Mouse (Mus musculus) midbrain, embryonic 10.5 days (tissue): ENCODE data around the gene Fgf9. TPM values are rescaled to one million over a fixed set of nuclear protein-coding genes. Genes with fewer than 3 reads are reported as not detected.

Experiments
- DNase-seq: peaks from one replicate; pipeline ENCODE4 v3.0.0-alpha.2; 2017; ENCODE audit warnings: low spot score
- H3K27ac ChIP-seq: fragments of 300-500 bp; sonication (generic); replicated peaks from 2 replicates; pipeline ENCODE4 v1.5.1; 2016; ENCODE audit warnings: mild to moderate bottlenecking
- H3K27me3 ChIP-seq: fragments of 300-500 bp; sonication (generic); 2 replicates; pipeline ENCODE4 v1.6.1; 2016; ENCODE audit warnings: low read depth, mild to moderate bottlenecking; ENCODE audit not compliant: poor library complexity, severe bottlenecking
- H3K36me3 ChIP-seq: fragments of 300-500 bp; sonication (generic); 2 replicates; pipeline ENCODE4 v1.6.1; 2016; ENCODE audit warnings: mild to moderate bottlenecking, moderate library complexity
- H3K4me1 ChIP-seq: fragments of 300-500 bp; sonication (generic); 2 replicates; pipeline ENCODE4 v1.6.1; 2016
- H3K4me3 ChIP-seq: fragments of 300-500 bp; sonication (generic); 2 replicates; pipeline ENCODE4 v1.5.1; 2016; ENCODE audit warnings: mild to moderate bottlenecking, moderate library complexity
- H3K9me3 ChIP-seq: fragments of 300-500 bp; sonication (generic); replicated peaks from 2 replicates; pipeline ENCODE4 v1.6.1; 2016; ENCODE audit warnings: mild to moderate bottlenecking
- WGBS: fragments of 180-500 bp; shearing (Covaris S2); methylation state at CpG from one replicate; pipeline ENCODE4 v1.1.7; 2016; 5-methylcytosine and 5-hydroxymethylcytosine counted together
- polyA plus RNA-seq: library from polyadenylated mRNA; unstranded; fragments of >200 nt; fragmentation: Nextera tagmentation; extraction: Ambion mirVana; gene quantifications from 2 replicates; pipeline ENCODE4 v1.2.1, GENCODE M21; 2016

The Fgf9 gene
- polyA plus RNA-seq, 1 experiment from 2014 or later = 0.70 TPM

DNA sequence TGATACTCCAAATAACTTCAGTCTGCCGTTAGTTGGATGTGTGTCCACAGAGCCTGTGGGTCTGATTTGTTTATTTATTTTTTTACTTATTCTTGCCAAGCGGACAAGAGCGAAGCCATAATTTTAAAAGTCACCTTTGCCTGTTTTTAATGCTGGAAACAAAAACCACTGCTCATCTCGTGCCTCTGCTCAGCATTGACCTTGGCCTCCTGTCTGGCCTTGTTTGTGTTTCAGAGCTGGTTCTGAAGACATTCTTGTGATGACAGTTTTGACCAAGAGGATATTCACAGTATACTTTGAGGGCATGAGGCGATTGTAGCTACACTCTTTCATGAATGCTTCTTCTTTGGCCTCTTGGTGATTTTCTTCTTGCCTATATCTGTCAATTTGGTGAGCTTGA, 35.2 kb downstream of the Fgf9 start:
- Histone ChIP-seq H3K4me3 (no peak overlapping the region), H3K4me1 (no peaks in the 10 kb centered on the region), H3K27me3 (no peaks in the 10 kb centered on the region), H3K9me3 (no peaks in the 10 kb centered on the region), H3K27ac (no peak overlapping the region), H3K36me3 (no peaks in the 10 kb centered on the region)
- 84% methylated on average over 5 of the region's 5 CpGs for WGBS
- DNase-seq = no peak

GRCm38 (mm10) chr14:58109601-58110000, 39.3 kb downstream of the Fgf9 start:
- Histone ChIP-seq H3K27me3 (no peaks in the 10 kb centered on the region), H3K27ac (no peak overlapping the region), H3K4me1 (peaks cover 6% of the 10 kb centered on the region), H3K36me3 (no peaks in the 10 kb centered on the region), H3K9me3 (no peaks in the 10 kb centered on the region), H3K4me3 (no peak overlapping the region)
- DNase-seq = no peak
- WGBS = 94% methylated on average over 9 of the region's 9 CpGs

DNA sequence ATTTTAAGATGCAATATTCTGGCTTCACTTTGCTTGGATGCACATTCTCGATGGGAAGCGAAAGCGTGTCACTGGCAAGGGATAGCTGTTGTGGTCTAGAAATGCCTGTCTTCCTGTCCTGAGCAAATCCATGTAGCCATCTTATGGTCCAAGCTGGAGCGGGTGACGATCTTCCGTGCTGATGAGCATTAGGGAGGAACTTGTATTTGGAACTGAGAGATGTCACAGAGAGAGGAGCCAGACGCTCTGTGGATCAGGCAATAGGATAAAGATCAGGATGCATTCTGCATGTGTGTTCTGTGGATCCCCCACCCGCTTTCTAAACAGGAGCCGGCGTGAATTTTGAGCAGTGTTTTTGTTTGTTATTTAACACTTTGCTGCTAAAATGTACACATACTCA, 41.2 kb downstream of the Fgf9 start:
- no peaks in the 10 kb centered on the region for H3K9me3 ChIP-seq
- no peak overlapping the region for H3K4me3 ChIP-seq
- 92% methylated on average over 10 of the region's 10 CpGs for WGBS
- H3K36me3 ChIP-seq = no peaks in the 10 kb centered on the region
- H3K27ac ChIP-seq = no peak overlapping the region
- H3K27me3 ChIP-seq = no peaks in the 10 kb centered on the region
- peaks cover 6% of the 10 kb centered on the region for H3K4me1 ChIP-seq
- no peak for DNase-seq

DNA sequence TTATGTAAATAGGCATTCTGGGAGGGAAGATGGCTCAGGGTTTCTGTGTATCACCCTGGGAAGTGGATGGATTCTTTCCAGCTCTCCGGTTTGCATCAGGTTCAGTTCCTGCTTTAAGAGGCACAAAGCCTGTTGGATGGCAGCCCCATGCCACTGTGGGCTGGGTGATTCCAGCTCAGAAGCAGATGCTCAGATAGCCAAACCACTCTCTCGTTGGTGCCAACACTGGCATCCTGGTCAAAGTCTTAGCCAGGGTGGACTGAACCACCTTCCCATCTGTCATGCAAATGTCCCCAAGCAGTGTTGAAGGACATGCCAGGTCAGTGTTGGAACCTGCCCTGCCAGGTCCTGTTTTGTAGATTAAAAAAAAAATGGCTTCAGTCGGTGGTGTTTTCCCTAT, 42.0 kb downstream of the Fgf9 start:
- Histone ChIP-seq H3K27ac (no peak overlapping the region), H3K4me3 (no peak overlapping the region), H3K4me1 (peaks cover 6% of the 10 kb centered on the region), H3K27me3 (no peaks in the 10 kb centered on the region), H3K36me3 (no peaks in the 10 kb centered on the region), H3K9me3 (no peaks in the 10 kb centered on the region)
- WGBS = 73% methylated on average over 3 of the region's 3 CpGs
- DNase-seq = no peak

- H3K9me3 ChIP-seq = no peaks in the 10 kb centered on the region
- DNase-seq = no peak
- no peak overlapping the region for H3K4me3 ChIP-seq
- peaks cover 6% of the 10 kb centered on the region for H3K4me1 ChIP-seq
- no peak overlapping the region for H3K27ac ChIP-seq
- WGBS = 75% methylated on average over 6 of the region's 6 CpGs
- no peaks in the 10 kb centered on the region for H3K36me3 ChIP-seq
- H3K27me3 ChIP-seq = no peaks in the 10 kb centered on the region
Measured at GRCm38 (mm10) chr14:58113180-58113579, 42.8 kb downstream of the Fgf9 start.

DNA sequence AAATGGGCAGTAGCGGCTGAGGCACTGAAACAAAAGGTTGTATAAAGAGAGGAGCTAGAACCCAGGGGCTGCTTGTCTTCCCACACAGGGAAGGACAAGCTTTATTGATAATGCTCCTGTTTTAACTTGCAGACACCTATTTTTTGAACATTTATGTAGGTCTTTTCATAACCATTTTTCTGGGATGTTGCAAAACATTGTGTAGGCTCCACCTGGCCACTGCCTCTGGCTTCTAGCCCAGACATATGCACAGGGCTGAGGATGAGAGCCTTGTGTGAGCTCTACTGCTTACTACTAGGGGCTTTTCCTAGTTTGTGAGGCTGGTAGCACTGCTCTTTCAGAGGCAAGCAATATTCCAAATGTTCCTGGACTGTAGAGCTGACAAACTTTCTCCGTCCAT, 43.8 kb downstream of the Fgf9 start:
- Histone ChIP-seq H3K36me3 (no peaks in the 10 kb centered on the region), H3K27me3 (no peaks in the 10 kb centered on the region), H3K4me1 (peaks cover 6% of the 10 kb centered on the region), H3K9me3 (no peaks in the 10 kb centered on the region), H3K27ac (no peak overlapping the region), H3K4me3 (no peak overlapping the region)
- WGBS = 89% methylated on average over 2 of the region's 2 CpGs
- DNase-seq = no peak

- Histone ChIP-seq H3K9me3 (no peaks in the 10 kb centered on the region), H3K4me3 (no peak overlapping the region), H3K27me3 (no peaks in the 10 kb centered on the region), H3K4me1 (no peaks in the 10 kb centered on the region), H3K36me3 (no peaks in the 10 kb centered on the region), H3K27ac (no peak overlapping the region)
- DNase-seq = no peak
Measured at GRCm38 (mm10) chr14:58124625-58125024, 54.3 kb downstream of the Fgf9 start.

- 90% methylated on average over 10 of the region's 10 CpGs for WGBS
- H3K4me1 ChIP-seq = no peaks in the 10 kb centered on the region
- no peak for DNase-seq
- no peaks in the 10 kb centered on the region for H3K27me3 ChIP-seq
- no peaks in the 10 kb centered on the region for H3K36me3 ChIP-seq
- no peak overlapping the region for H3K4me3 ChIP-seq
- H3K27ac ChIP-seq = no peak overlapping the region
- H3K9me3 ChIP-seq = no peaks in the 10 kb centered on the region
Measured at GRCm38 (mm10) chr14:58126508-58126907, 56.2 kb downstream of the Fgf9 start.

GRCm38 (mm10) chr14:58139506-58140055, 69.2 kb downstream of the Fgf9 start:
- Histone ChIP-seq H3K4me3 (no peak overlapping the region), H3K36me3 (no peaks in the 10 kb centered on the region), H3K27ac (no peak overlapping the region), H3K27me3 (no peaks in the 10 kb centered on the region), H3K4me1 (no peaks in the 10 kb centered on the region), H3K9me3 (no peaks in the 10 kb centered on the region)
- DNase-seq = no peak
- 85% methylated on average over 1 of the region's 1 CpGs for WGBS

DNA sequence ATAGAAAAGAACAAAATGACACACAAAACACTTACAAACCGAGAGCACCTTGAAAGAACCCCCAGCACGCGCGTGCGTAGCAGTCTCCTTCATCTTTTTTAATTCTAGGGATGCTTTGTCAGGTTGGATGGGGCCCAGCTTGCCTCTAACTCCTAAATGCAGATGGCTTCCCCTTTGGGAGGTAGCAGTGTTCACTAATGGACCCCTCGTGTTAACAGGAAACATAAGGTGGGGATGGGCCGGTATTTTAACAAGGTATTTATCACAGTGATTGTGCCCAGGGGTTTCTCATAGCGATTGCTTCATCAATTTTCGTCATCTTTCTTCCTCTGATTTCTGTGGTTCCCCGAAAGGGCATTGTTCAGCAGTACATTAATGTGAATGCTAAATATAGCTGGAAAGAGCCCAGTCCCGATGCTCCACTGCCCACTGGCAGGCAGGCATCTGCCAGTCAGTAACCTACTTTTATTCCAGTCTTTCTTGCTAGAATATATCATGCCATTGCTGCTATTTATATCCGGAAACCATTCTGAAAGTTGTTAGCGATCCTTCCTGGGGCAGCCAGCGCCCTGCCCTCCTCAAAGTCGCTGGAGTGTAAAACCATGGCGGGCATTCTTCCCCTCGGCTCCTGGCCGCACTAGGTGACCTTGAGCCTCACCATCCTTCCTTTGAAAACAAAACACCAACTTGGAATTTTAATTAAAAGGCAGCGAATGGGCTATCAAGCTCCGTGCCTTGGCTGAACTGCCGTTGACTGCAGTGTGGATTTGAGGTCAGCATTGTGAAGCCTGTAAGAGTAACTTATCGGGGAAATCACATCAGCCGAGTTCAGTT, 79.5 kb downstream of the Fgf9 start:
- Histone ChIP-seq H3K4me3 (peak overlapping the region; percentile 27; the same call in 1 of the 2 replicates), H3K27me3 (no peaks in the 10 kb centered on the region), H3K36me3 (no peaks in the 10 kb centered on the region), H3K4me1 (peaks cover 12% of the 10 kb centered on the region), H3K9me3 (no peaks in the 10 kb centered on the region), H3K27ac (no peak overlapping the region)
- 77% methylated on average over 23 of the region's 23 CpGs for WGBS
- DNase-seq = no peak

DNA sequence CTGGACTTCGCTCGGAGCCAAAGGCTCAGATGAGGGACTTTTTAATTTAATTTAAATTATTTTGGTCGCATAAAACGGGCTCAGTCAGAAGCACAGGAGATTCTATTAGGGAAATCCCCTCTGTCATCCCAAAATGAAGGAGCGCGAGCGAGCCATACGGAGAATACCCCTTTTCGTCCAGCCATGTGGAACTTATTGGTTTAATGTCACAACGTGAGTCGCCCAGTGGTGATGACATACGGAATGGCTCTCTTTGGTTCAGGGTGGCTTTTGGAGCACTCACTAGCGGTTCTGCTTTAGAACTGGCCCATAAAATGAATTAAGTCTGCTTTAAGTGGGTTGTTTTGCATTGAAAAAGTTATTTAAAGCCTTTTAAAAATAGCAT, 80.1 kb downstream of the Fgf9 start:
- Histone ChIP-seq H3K9me3 (no peaks in the 10 kb centered on the region), H3K27ac (no peak overlapping the region), H3K36me3 (no peaks in the 10 kb centered on the region), H3K27me3 (no peaks in the 10 kb centered on the region), H3K4me3 (no peak overlapping the region; the same call in 1 of the 2 replicates), H3K4me1 (peaks cover 12% of the 10 kb centered on the region)
- WGBS = 73% methylated on average over 13 of the region's 13 CpGs
- DNase-seq = no peak

DNA sequence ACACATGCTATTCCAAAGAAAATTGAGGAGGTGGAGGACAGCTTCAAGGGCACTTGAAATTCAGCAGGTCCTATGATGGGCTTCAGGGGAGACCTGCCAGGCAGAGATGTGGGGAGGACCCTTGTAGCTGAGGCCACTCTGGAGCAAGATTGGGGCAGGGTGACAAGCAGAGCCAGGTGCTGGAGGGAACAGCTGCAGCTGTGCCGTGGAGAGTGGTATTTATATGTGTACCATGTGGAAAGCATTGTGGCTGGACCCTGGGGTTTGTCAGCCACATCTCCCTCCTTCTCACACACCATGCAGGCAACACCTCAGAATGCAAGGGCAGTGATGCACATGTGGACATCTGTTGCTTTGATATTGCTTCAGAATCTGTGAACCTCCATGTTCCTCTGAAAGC, 81.8 kb downstream of the Fgf9 start:
- Histone ChIP-seq H3K4me1 (peaks cover 12% of the 10 kb centered on the region), H3K27me3 (no peaks in the 10 kb centered on the region), H3K36me3 (no peaks in the 10 kb centered on the region), H3K4me3 (no peak overlapping the region), H3K27ac (no peak overlapping the region), H3K9me3 (no peaks in the 10 kb centered on the region)
- DNase-seq = no peak
- WGBS = 88% methylated on average over 1 of the region's 1 CpGs

GRCm38 (mm10) chr14:58153470-58154416, 83.4 kb downstream of the Fgf9 start:
- no peaks in the 10 kb centered on the region for H3K9me3 ChIP-seq
- WGBS = 75% methylated on average over 15 of the region's 15 CpGs
- H3K4me3 ChIP-seq = no peak overlapping the region
- H3K27me3 ChIP-seq = no peaks in the 10 kb centered on the region
- H3K4me1 ChIP-seq = peaks cover 12% of the 10 kb centered on the region
- no peaks in the 10 kb centered on the region for H3K36me3 ChIP-seq
- no peak overlapping the region for H3K27ac ChIP-seq
- DNase-seq = no peak
